Mouse (Mus musculus) liver, embryonic 14.5 days (tissue): ENCODE data around the gene Cfap58.
A peak's percentile ranks its signal among the peaks of the same experiment; 100 is the strongest.

Experiments used
- CTCF ChIP-seq: IDR thresholded peaks from 2 replicates; pipeline ENCODE4 v1.5.1; 2016; ENCODE audit warnings: antibody characterized with exemption, low read depth, control low read depth
- EP300 ChIP-seq: IDR thresholded peaks from 2 replicates; pipeline ENCODE4 v1.6.1; 2016; ENCODE audit warnings: antibody characterized with exemption, low read depth

- TF ChIP-seq CTCF = peak; percentile 72
- TF ChIP-seq EP300 = no peak
Observed at GRCm38 (mm10) chr19:47931982-47932638, 5.4 kb upstream of the Cfap58 start.
